Mouse (Mus musculus): ENCODE results near the gene Sh2d2a.

DNA sequence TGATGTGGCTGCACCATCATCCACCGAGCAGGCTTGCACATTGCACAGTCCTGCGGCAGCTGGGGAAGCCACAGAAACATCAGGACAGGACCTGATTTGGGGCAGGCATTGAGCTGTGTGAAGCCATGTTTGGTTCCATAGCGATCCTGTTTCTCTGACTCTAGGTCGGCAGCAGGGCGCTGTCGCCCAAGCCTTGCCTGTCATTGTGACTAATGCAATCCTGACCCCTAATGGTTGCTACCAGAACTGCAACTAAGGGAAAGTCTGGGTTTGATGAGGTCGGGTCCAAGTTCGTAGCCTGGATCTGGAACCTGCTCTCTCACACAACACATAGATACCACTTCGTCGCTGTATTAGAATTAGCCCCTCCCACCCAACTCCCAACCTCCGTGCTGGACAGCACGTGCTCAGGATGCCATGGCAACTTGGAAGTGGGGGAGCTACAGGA, 29.9 kb upstream of the Sh2d2a start:
- TF ChIP-seq POLR2A (IDR thresholded peaks at IDR 0.05; ENCODE audit: borderline replicate concordance, low read depth, low read length) (no peak), CTCF (IDR thresholded peaks at IDR 0.05; ENCODE audit: low read depth, low read length) (peak; percentile 75)

Data from bone marrow macrophage, adult 2 months (primary cell).